In the genomic region with DNA sequence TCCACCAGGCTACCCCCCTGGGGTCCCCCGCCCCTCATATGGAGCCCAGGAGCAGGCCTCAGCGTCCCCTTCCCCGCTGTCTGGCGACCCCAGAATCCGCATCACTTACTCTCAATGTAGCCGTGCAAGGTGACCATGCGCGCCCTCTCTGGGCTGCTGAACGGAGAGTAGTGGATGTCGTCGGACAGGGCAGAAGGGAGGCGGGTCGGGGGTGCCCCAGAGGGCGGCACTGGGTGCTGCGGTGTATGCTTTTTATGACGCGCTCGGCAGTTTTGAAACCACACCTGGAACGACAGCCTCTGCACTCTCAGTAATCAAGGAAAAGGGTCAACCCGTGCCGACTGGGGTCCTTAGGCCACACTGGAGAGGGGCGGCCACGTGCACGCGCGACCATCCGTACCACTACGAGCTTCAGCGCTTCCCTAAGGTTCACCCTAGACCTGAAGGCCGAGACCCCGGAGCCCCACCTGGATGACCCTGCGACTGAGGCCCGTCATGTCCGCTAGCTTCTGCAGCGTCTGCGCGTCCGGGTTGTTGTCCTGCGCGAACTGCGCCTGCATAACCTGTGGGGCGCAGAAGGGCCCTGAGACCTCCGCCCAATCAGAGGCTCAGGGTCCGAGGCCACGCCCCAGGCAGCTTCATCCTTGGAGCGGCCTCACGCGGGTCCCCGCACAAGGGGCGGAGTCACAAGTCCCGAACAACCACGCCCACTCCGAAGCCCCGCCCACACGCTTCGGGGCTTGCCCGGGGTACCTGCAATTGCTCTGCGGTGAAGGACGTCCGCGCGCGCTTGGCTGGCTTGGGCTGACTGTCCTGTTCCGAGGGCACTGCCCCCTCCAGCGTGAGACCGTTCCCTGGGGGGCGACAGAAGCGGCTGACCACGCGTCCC, we compare ENCODE assay signal across 8 mouse cellular contexts. TPM values are rescaled to one million over a fixed set of nuclear protein-coding genes. Genes with fewer than 3 reads are reported as not detected.
DNase-seq lines count a peak whose midpoint lies in the region; ATAC-seq and TF ChIP-seq lines count a peak whose summit lies in the region.

No protein-coding gene starts in this region.

- H3K27me3 ChIP-seq in heart, embryonic 15.5 days = peaks cover 99% of the 10 kb centered on the region
- H3K27me3 ChIP-seq in spleen, adult 2 months (ENCODE audit: control insufficient read depth, insufficient read depth, low read length) = peaks cover 19% of the 10 kb centered on the region

- peaks cover 20% of the 10 kb centered on the region for H3K4me1 ChIP-seq in heart, embryonic 15.5 days (replicated peaks)
- peaks cover 5% of the 10 kb centered on the region for H3K4me1 ChIP-seq in spleen, adult 2 months (ENCODE audit: control insufficient read depth, insufficient read depth, insufficient read length)

- no peak for TF ChIP-seq CTCF in spleen, adult 2 months (IDR thresholded peaks at IDR 0.05; ENCODE audit: extremely low read depth, insufficient read depth, insufficient read length, insufficient replicate concordance)

- peak overlapping the region; percentile 35; the same call in 1 of the 2 replicates for H3K9ac ChIP-seq in heart, embryonic 15.5 days

- peak overlapping the region; percentile 87 for H3K4me2 ChIP-seq in heart, embryonic 15.5 days

- no peak for TF ChIP-seq POLR2A in spleen, adult 2 months (IDR thresholded peaks at IDR 0.05; ENCODE audit: low read depth, low read length)

- H3K4me3 ChIP-seq in heart, embryonic 15.5 days = peak overlapping the region; percentile 50
- peak overlapping the region; percentile 40; the same call in 1 of the 2 replicates for H3K4me3 ChIP-seq in spleen, adult 2 months (ENCODE audit: extremely low read depth, insufficient read depth, insufficient read length)

- no peaks in the 10 kb centered on the region for H3K9me3 ChIP-seq in heart, embryonic 15.5 days (replicated peaks)

- ATAC-seq in heart, embryonic 15.5 days (replicated peaks; ENCODE audit: insufficient number of reproducible peaks, insufficient read depth, low FRiP score, low read depth) = peak; percentile 70
- ATAC-seq in megakaryocyte, adult 5-6 weeks (ENCODE audit: poor library complexity, severe bottlenecking) = peak; percentile 57

- 2% methylated on average over 70 of the region's 70 CpGs for WGBS in heart, embryonic 15.5 days
- 5% methylated on average over 69 of the region's 70 CpGs for WGBS in spleen, adult 2 months

- peak; percentile 74 for DNase-seq in urinary bladder, postnatal 14 days (ENCODE audit: low spot score)
- no peak for DNase-seq in urinary bladder, postnatal 10 days (ENCODE audit: low spot score)
- peak; percentile 89 for DNase-seq in embryo, embryonic 9.5 days (ENCODE audit: extremely low spot score)
- DNase-seq in kidney, postnatal 14 days = peak; percentile 78
- peak in 1 of 2 experiments; percentile 25 for DNase-seq in spleen, adult 2 months (ENCODE audit: low read depth in 1 of 2, low spot score in 2 of 2)
- DNase-seq in layer of hippocampus, adult 9-10 months (ENCODE audit: low spot score) = no peak

- H3K27ac ChIP-seq in heart, embryonic 15.5 days = no peak overlapping the region
- H3K27ac ChIP-seq in spleen, adult 2 months (ENCODE audit: insufficient read depth, low read length) = no peak overlapping the region

- no peaks in the 10 kb centered on the region for H3K36me3 ChIP-seq in heart, embryonic 15.5 days
- no peaks in the 10 kb centered on the region for H3K36me3 ChIP-seq in spleen, adult 2 months (ENCODE audit: control insufficient read depth, insufficient read depth, low read length)

RNA-seq across cellular contexts. Expression of gene Lhx6, which starts 14.1 kb away (rescaled TPM):
- 1.5 and 2.2 TPM in 2 replicates for polyA plus RNA-seq in heart, embryonic 15.5 days (2015; fragmentation: Nextera tagmentation; extraction: Ambion mirVana)
- total RNA-seq in megakaryocyte, adult 5-6 weeks (2015) = not detected in 2 replicates
- total RNA-seq in megakaryocyte, adult 5-6 weeks (2017) = not detected in 2 replicates
- 0.71 and 0.79 TPM in 2 replicates for polyA plus RNA-seq in spleen, adult 2 months (2012; rRNA removed)

RNA-seq across cellular contexts. Expression of gene Morn5, which starts 41.8 kb away (rescaled TPM):
- 0.24 and 0.34 TPM in 2 replicates for polyA plus RNA-seq in heart, embryonic 15.5 days (2015; fragmentation: Nextera tagmentation; extraction: Ambion mirVana)
- total RNA-seq in megakaryocyte, adult 5-6 weeks (2015) = 0.25 TPM in 1 of 2 replicates, not detected in the other
- not detected in 2 replicates for total RNA-seq in megakaryocyte, adult 5-6 weeks (2017)
- polyA plus RNA-seq in spleen, adult 2 months (2012; rRNA removed) = not detected in 2 replicates

RNA-seq across cellular contexts. Expression of gene Ndufa8, which starts 41.9 kb away (rescaled TPM):
- 411 and 477 TPM in 2 replicates for polyA plus RNA-seq in heart, embryonic 15.5 days (2015; fragmentation: Nextera tagmentation; extraction: Ambion mirVana)
- 87.6 and 88.1 TPM in 2 replicates for total RNA-seq in megakaryocyte, adult 5-6 weeks (2015)
- 35.7 and 48.5 TPM in 2 replicates for total RNA-seq in megakaryocyte, adult 5-6 weeks (2017)
- 25.9 and 28.5 TPM in 2 replicates for polyA plus RNA-seq in spleen, adult 2 months (2012; rRNA removed)

RNA-seq across cellular contexts. Expression of gene Mrrf, which starts 45.1 kb away (rescaled TPM):
- 32.4 and 38.6 TPM in 2 replicates for polyA plus RNA-seq in heart, embryonic 15.5 days (2015; fragmentation: Nextera tagmentation; extraction: Ambion mirVana)
- 9.3 and 10.1 TPM in 2 replicates for total RNA-seq in megakaryocyte, adult 5-6 weeks (2015)
- 22.5 and 23.6 TPM in 2 replicates for total RNA-seq in megakaryocyte, adult 5-6 weeks (2017)
- 13.4 and 14.2 TPM in 2 replicates for polyA plus RNA-seq in spleen, adult 2 months (2012; rRNA removed)

RNA-seq across cellular contexts. Expression of gene Rbm18, which starts 45.5 kb away (rescaled TPM):
- polyA plus RNA-seq in heart, embryonic 15.5 days (2015; fragmentation: Nextera tagmentation; extraction: Ambion mirVana) = 62.6 and 63.6 TPM in 2 replicates
- 36.4 and 37.8 TPM in 2 replicates for total RNA-seq in megakaryocyte, adult 5-6 weeks (2015)
- 21.7 and 22.1 TPM in 2 replicates for total RNA-seq in megakaryocyte, adult 5-6 weeks (2017)
- polyA plus RNA-seq in spleen, adult 2 months (2012; rRNA removed) = 5.5 and 6.1 TPM in 2 replicates

Comparison
In these comparisons a context has a peak if more than half of its experiments do, and no peak if none do; other contexts are left out.
1. DNase-seq: peak in urinary bladder, postnatal 14 days (single experiment), embryo, embryonic 9.5 days (single experiment) and kidney, postnatal 14 days (single experiment); none in urinary bladder, postnatal 10 days (single experiment) and layer of hippocampus, adult 9-10 months (single experiment).
2. RNA of gene Ndufa8, which starts 41.9 kb away (polyA plus RNA-seq): 411 to 477 TPM in heart, embryonic 15.5 days; 25.9 to 28.5 TPM in spleen, adult 2 months; every median in the first group is over 10 times any median in the second.